Mouse (Mus musculus) left cerebral cortex, postnatal 14 days (tissue): ENCODE results near the gene Cyth1. TPM values are rescaled to one million over a fixed set of nuclear protein-coding genes. Genes with fewer than 3 reads are reported as not detected.

Experiments used
- DNase-seq, 2 experiments: peaks; one replicate each; pipeline ENCODE4 v3.0.0; 2021 to 2022; ENCODE audit warnings: low spot score in 2 of 2, mixed read lengths in 1 of 2
- intact Hi-C: fragments of 180-260 bp; cut with DNase I; formaldehyde crosslinking; loops from one replicate; pipeline ENCODE4 v1.15.1; 2025
- total RNA-seq, 2 experiments: library from RNA; stranded (reverse); gene quantifications; 2 replicates each; pipeline ENCODE4 v1.2.3; 2021

The Cyth1 gene
- total RNA-seq, 2 experiments from 2014 or later: 62.5 to 71.8 TPM

- intact Hi-C loops: no loop called here
- DNase-seq: no peak
Measured at GRCm38 (mm10) chr11:118140771-118141565, 107.4 kb downstream of the Cyth1 start.

GRCm38 (mm10) chr11:118138347-118138746 lies 110.0 kb downstream of the Cyth1 start:
- intact Hi-C loops: no loop called here
- DNase-seq: no peak

DNA sequence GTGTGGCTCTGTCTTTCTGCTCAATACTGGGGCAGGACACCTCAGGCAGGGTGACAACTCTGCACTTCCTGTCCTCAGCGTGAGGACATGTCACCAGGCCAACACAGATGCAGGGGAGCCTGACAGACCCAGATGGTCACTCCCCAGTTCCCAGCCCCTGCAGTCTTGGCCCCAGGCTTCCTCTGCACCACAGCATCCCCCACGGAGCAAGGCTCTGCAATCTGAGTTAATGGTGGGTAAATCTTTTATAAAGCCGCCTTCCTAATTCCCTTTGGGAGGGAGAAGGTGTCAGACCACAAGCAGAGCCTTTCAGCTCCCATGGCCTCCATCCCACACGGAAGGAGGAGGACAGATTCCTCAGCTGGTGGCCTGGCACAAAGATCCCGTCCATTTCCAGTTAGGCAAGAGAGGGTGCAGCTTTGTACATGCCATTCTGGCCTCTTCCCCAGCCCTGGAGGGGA lies 112.2 kb downstream of the Cyth1 start:
- DNase-seq: no peak
- intact Hi-C loops: no loop called here

GRCm38 (mm10) chr11:118135271-118135670 lies 113.1 kb downstream of the Cyth1 start:
- DNase-seq: no peak
- intact Hi-C loops: no loop called here

- DNase-seq: peak in 1 of 2 experiments; percentile 30
- intact Hi-C loops: no loop called here
Measured at GRCm38 (mm10) chr11:118133752-118134169, 114.6 kb downstream of the Cyth1 start.

DNA sequence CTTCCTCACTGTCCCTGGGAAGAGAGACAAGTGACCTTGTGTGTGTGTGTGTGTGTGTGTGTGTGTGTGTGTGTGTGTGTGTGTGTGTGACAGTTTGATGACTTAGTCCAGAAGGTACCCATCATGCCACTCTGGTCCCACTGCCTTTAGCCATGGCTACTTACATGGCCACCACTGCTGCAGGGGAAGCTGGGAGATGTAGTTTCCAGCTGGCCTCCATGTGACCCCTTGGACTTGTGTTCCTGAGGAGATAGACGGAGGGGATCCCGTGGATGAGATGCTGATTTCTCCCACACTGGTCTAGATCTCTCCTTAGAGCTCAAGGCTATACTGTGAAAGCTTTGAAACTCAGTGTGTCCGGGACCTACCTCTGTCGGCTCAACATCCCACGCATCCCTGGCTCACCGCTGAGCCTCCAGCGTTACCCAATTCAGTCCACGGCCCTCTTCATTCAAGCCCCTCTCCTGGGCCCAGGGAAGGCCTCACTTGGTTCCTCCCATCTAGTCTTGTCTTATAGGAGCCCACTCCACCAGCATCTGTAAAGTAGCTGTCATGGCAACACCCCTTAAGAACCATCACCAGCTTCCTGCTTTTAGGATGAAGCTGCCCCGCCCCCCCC lies 115.2 kb downstream of the Cyth1 start:
- peak in 1 of 2 experiments; percentile 58 for DNase-seq
- intact Hi-C loops: no loop called here

DNA sequence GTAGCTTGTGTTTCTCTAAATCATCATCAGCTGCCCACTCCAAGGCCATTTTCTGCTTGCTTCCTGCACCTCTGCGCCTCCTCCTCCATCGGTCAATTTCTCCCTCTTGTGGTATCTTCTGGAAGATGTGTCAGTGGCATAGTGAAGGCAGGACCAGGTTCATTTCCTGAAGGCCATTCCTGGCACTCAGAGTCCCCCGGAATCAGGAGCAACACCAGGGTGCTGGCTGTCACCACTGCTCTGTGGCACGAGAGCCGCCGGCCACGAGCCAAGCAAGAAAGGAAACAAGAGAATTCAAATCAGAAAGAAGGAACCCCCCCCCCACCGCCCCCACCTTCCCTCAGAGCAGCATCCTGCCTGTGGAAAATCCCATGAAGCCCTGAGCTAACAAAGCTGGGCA lies 116.3 kb downstream of the Cyth1 start:
- DNase-seq: no peak
- intact Hi-C loops: no loop called here

GRCm38 (mm10) chr11:118130534-118130933 lies 117.9 kb downstream of the Cyth1 start, which contains the start of gene Dnah17:
Gene Dnah17 (minus strand): TSS chr11:118130634.
- intact Hi-C loops: no loop called here
- no peak for DNase-seq

- DNase-seq: no peak
- intact Hi-C loops: no loop called here
Measured at GRCm38 (mm10) chr11:118129812-118130211, 118.6 kb downstream of the Cyth1 start.

DNA sequence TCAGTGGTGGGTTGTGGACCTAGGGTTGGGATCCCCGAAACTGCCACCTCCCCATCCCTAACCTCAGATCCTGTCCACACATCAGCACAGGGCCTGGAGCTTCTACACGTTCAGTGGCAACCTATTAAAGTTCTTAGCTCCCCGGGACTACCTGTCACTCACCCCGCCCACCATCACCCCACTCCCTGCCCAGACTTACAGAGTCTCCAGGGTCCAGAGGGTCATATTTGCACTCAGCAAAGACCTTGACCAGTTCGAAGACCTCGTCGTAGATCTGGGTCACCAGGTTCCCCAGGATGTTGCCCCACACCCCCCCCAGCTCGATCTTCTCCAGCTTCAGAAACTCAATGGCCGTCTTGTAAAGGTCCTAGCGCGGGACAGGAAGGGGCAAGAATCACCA lies 126.8 kb downstream of the Cyth1 start:
- intact Hi-C loops: no loop called here

DNA sequence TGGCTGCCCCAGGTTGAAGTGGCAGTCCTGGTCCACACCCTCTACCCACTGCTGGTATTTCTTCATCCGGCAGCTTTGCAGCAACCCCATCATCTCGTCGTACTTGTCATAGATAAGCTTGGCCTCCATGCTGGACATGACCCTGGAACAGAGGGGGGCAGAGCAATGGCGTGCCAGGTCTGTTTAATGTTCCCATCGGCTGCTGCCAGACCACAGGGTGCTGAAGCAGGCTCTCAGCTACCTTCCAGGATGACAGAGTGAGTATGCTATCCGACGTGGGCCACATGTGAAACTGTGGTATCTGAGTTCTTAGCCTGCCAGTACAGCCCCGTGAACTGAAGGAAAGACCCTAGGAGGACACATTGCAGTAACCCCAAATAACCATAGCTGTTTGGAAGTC lies 129.6 kb downstream of the Cyth1 start:
- intact Hi-C loops: no loop called here
- no peak for DNase-seq

More for the DNA sequence above, 126.8 kb downstream of the Cyth1 start:
- DNase-seq: no peak

GRCm38 (mm10) chr11:118114581-118115110 lies 133.7 kb downstream of the Cyth1 start:
- intact Hi-C loops: no loop called here
- no peak for DNase-seq

GRCm38 (mm10) chr11:118113516-118114205 lies 134.7 kb downstream of the Cyth1 start:
- intact Hi-C loops: no loop called here
- DNase-seq: no peak

- peak; percentile 85 to 90 for DNase-seq
- intact Hi-C loops: loop anchor here (5.0 kb wide), 1 partner anchor 118 kb away; no protein-coding TSS in a partner anchor
Measured at GRCm38 (mm10) chr11:118104001-118104400, 144.4 kb downstream of the Cyth1 start.

GRCm38 (mm10) chr11:118103383-118103782 lies 145.0 kb downstream of the Cyth1 start:
- DNase-seq: no peak
- intact Hi-C loops: loop anchor here (2.0 to 5.0 kb wide), 2 partner anchors 119 to 233 kb away; no protein-coding TSS in a partner anchor

- peak; percentile 89 to 92 for DNase-seq
- intact Hi-C loops: loop anchor here (2.0 to 5.0 kb wide), 2 partner anchors 119 to 232 kb away; no protein-coding TSS in a partner anchor
Measured at GRCm38 (mm10) chr11:118102838-118103237, 145.6 kb downstream of the Cyth1 start.

DNA sequence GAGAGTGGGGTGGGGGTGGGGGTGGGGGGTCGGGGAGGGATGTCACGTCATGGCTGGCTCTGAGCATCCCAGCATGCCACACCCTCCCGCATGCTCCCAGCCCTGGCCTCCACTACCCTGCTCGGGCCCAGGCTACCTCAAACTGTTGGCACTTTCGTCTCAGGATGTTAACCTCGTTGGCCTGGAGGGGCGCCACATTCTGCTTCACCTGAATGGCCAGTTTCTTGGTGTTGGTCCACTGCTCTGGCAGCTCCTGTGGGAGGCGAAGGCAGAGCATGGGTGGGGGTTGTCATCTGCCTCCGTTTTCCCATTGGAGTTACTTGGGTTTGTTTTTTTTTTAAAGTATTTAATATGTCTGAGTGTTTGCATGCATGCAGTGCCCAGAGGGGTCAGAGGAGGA lies 147.3 kb downstream of the Cyth1 start:
- DNase-seq: no peak
- intact Hi-C loops: loop anchor here (5.0 kb wide), 1 partner anchor 121 kb away; no protein-coding TSS in a partner anchor

DNA sequence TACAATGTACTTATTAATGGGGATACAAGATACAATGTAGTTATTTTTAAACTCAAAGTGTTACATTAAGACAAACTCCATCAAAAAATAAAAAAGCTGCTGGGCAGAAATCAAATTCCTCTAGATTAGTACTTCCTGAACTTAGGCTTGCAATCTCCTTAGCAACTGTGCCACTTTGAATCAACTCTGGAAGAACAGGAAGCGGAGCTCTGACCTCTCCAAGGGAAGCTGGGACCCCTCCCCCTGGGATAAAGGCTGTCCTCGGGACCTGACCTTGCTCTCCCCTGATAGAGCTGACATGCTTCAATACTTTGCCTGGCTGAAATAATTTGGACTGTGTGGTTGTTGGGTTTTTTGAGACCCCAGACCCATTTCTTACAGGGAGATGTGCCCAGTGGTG lies 151.7 kb downstream of the Cyth1 start:
- intact Hi-C loops: no loop called here
- DNase-seq: no peak

- DNase-seq: no peak
- intact Hi-C loops: no loop called here
Measured at GRCm38 (mm10) chr11:118095004-118095403, 153.4 kb downstream of the Cyth1 start.
